Mouse (Mus musculus) thymus, adult 2 months (tissue): ENCODE data around the gene Ubqlnl.

Experiments used
- CTCF ChIP-seq: fragments of 200-500 bp; IDR thresholded peaks from 2 replicates; pipeline ENCODE4 v1.5.1; 2012; ENCODE audit warnings: mild to moderate bottlenecking, control low read depth, low read length, moderate library complexity, borderline replicate concordance; ENCODE audit not compliant: control insufficient read depth, poor library complexity, insufficient read depth; ENCODE audit errors: extremely low read depth
- POLR2A ChIP-seq: fragments of 200-500 bp; IDR thresholded peaks from 2 replicates; pipeline ENCODE4 v1.6.1; 2012; ENCODE audit warnings: mild to moderate bottlenecking, low read length, control low read depth, moderate library complexity; ENCODE audit not compliant: control insufficient read depth, poor library complexity, insufficient read depth; ENCODE audit errors: extremely low read depth

DNA sequence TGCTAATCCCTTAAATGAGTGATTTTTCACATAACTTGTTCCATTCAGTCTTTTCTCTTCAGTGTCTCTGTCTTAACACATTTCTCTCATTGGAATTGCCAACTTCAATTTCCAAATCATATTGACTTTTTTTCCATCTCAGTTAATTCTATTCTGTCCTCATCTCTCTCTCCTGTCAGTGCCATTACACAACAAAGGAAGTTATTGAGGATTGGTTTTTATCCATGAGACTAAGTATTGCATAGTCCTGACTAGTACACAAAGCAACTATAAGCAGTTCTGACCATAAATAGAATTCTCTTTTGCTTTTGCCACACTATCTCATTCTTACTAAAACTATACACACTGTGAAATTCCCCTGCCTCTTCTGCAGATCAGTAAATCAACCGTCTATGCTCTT, 28.7 kb upstream of the Ubqlnl start:
- TF ChIP-seq POLR2A (no peak), CTCF (no peak)
